Mouse (Mus musculus) gastrocnemius, postnatal 10 days (tissue): ENCODE measurements around the gene Mrps34. TPM values are rescaled to one million over a fixed set of nuclear protein-coding genes. Genes with fewer than 3 reads are reported as not detected.

Experiments used
- DNase-seq: peaks from one replicate; pipeline ENCODE4 v3.0.0; 2021; ENCODE audit warnings: mixed read lengths
- long read RNA-seq, 2 experiments: library from polyadenylated mRNA; stranded (forward); transcript quantifications; one replicate each; pipeline ENCODE4 v2.0.0; 2021
- total RNA-seq, 2 experiments: library from RNA; stranded (reverse); gene quantifications; 2 replicates each; pipeline ENCODE4 v1.2.3; 2021

Mrps34 gene
- total RNA-seq, result 100 to 1,000 TPM; 108 to 121 TPM
- long read RNA-seq, experiment 1, transcript Mrps34-201 (3 exons, 918 nt), result major isoform, 53 of 58 reads
- long read RNA-seq, experiment 1, partial matches to known transcripts, result 0 of 58 reads
- long read RNA-seq, experiment 1, other reads (novel, unspliced or antisense), result 4 of 58 reads
- long read RNA-seq, experiment 2, transcript Mrps34-201 (3 exons, 918 nt), result major isoform, 68 of 78 reads
- long read RNA-seq, experiment 2, partial matches to known transcripts, result 0 of 78 reads
- long read RNA-seq, experiment 2, other reads (novel, unspliced or antisense), result 8 of 78 reads

DNA sequence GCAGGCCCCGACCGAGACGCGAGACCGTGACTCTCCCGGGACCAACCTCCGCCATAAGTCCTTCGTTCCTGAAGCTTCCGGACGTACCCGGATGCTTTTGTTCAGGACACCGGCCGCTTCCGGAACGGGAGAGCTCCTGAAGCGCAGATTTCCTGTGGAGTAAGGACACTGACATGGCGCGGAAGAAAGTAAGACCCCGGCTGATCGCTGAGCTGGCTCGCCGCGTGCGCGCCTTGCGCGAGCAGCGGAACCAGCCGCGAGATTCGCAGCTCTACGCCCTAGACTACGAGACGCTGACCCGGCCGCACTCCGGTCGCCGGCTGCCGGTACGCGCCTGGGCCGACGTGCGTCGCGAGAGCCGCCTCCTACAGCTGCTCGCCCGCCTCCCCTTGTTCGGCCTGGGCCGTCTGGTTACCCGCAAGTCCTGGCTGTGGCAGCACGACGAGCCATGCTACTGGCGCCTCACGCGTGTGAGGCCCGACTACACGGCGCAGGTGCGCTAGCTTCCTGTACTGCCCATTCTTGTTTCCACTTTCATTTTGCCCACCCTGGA, at the start of gene Mrps34, which contains the start of gene Eme2:
Gene Mrps34, plus strand, starts transcription at position 122 of the 553 bp plus-strand sequence.
Gene Eme2, minus strand, starts transcription at position 93 of the 553 bp plus-strand sequence.
- DNase-seq, result peak; percentile 73

- no peak for DNase-seq
These were observed 47.5 kb upstream of the Mrps34 start for GRCm38 (mm10) chr17:24847386-24847785.

GRCm38 (mm10) chr17:24848600-24849031, 46.3 kb upstream of the Mrps34 start:
- DNase-seq, result no peak

DNA sequence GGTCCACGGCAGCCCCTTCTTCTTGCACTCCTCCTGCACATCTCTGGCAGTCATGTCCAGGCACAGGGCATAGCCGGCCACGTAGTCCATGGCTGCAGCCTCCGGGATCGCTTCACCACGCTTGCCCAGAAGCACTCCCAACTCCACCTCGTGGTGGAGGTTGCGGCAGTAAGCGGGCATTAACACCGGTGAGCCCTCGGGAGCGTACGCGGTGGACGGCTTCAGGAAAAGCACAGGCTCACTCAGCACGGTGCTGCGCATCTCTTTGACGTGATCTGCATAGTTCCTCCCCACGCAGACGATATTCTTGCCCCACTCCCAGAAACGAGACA, 45.2 kb upstream of the Mrps34 start:
- DNase-seq, result no peak

DNA sequence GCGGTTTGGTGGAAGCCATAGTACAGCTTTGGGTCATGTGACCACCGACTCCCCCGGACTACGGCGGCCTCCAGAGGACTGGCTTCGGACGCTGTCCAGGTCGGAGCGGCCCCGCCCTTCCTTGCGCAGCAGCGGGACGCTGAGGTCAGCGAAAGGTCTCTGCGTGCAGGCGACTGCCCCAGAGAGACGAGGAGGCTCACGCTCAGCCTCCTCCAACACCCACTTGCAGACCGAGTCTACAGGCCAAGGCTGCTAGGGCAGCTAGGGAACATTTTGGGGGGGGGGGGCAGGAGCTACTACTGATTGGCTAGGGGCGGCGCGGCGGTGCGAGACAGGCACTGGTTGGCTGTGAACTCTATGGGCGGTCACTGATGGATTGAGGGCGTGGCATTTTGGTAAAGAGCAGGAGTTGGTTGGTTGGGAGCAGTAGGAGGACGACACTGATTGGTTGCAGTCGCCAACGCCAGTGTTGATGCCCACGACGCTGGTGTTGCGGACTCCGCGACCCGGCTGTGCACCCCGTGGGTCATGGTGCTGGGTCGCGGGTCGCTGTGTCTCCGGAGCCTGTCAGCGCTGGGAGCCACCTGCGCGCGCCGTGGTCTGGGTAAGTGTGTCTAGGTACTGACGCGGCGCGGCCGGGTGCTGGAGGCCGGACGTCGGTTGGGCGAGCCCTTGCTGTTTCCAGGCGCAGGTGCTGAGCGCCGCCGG, 44.7 kb upstream of the Mrps34 start, which contains the start of gene Fahd1:
Gene Fahd1, minus strand, starts transcription at position 300 of the 708 bp plus-strand sequence.
- peak; percentile 89 for DNase-seq

GRCm38 (mm10) chr17:24850773-24851127, 44.2 kb upstream of the Mrps34 start:
- DNase-seq, result no peak

- no peak for DNase-seq
These were observed 43.4 kb upstream of the Mrps34 start for GRCm38 (mm10) chr17:24851381-24852125.

DNA sequence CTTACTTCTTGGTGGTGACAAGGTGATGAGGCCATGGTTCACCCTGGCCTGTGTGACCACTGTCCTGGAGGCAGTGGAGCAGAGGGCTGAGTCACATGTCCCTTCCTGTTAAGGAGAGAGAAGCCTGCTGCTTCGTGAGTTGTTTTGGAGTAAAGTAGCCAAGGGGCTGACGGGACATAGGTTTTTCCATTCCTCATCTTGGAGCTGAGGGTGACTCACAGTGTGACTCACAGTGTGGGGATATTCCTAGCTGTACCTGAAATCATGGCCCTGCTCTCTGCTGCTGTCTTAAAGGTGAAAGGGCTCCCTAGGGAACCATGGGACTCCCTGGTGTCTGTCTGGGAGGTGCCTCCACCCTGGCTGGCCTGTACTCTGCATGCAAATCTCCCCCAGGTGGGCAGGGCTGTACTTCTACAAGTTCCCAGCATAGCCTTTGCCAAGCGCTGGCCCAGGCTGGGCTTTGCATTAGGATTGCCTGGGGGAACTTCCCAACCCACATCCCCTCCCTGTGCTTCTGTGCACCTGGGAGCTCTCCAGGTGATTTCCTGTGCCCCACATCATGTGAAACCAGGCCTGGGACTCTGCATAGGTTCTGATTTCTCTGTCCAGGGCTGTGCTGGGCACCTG, 39.0 kb upstream of the Mrps34 start:
- DNase-seq, result no peak

DNA sequence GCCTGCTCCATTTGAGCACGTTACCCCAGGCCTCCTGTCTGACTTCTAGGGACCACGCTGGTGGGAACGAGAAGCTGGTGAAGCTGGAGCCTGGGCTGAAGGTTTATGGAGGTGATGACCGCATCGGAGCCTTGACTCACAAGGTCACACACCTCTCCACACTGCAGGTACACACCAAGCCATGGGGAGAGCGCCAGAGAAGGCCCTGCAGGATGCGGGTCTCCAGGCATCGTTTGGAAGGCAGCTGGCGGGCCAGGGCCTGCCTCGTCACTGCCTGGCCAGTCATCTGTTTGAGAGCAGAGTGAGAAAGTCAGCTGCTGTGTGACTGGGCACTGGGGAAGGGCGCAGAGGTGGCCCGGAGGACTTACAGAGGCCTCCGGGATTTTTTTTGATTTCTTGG, 38.3 kb upstream of the Mrps34 start:
- DNase-seq, result no peak

GRCm38 (mm10) chr17:24857831-24858470, 37.0 kb upstream of the Mrps34 start:
- DNase-seq, result no peak

GRCm38 (mm10) chr17:24858967-24859366, 35.9 kb upstream of the Mrps34 start:
- no peak for DNase-seq

- DNase-seq, result no peak
These were observed 34.8 kb upstream of the Mrps34 start for GRCm38 (mm10) chr17:24860076-24860475.

DNA sequence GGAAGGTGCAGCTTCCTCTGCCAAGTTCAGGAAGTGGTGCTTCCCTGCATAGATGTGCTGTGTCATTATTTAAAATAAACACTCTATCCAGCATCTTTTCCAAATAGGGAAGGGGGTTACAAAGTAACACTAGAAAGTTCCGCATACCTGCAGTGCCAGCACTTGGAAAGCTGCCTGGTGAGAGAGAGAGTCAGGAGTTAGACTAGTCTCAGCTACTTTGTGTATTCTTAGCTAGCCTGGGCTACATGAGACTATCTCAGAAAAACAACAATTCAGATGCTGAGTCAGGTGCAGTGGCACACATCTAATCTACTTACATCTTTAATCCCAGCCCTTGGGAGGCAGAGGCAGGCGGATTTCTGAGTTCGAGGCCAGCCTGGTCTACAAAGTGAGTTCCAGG, 33.1 kb upstream of the Mrps34 start:
- DNase-seq, result no peak

GRCm38 (mm10) chr17:24865776-24866175, 29.1 kb upstream of the Mrps34 start, which contains the start of gene Igfals:
TSS of gene Igfals (plus strand) at chr17:24865997.
- DNase-seq, result no peak

DNA sequence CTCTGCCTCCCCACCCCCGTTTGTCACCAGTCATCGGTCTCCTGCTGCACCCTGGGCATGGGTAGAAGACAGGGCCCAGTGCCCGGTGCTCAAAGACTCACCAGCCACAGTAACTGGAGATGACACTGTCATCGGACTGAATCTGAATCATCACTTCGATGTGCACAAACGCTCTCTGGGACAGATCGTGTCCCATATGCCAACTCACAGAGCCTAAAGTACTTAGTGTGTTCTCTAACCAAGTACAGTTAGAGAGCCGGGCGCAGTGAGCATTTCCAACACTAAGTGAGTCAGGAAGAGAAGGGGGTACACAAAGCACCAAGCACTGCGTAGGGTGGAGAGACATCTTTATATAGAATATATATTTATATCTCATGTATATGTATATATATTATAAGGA, 27.0 kb upstream of the Mrps34 start:
- DNase-seq, result no peak

DNA sequence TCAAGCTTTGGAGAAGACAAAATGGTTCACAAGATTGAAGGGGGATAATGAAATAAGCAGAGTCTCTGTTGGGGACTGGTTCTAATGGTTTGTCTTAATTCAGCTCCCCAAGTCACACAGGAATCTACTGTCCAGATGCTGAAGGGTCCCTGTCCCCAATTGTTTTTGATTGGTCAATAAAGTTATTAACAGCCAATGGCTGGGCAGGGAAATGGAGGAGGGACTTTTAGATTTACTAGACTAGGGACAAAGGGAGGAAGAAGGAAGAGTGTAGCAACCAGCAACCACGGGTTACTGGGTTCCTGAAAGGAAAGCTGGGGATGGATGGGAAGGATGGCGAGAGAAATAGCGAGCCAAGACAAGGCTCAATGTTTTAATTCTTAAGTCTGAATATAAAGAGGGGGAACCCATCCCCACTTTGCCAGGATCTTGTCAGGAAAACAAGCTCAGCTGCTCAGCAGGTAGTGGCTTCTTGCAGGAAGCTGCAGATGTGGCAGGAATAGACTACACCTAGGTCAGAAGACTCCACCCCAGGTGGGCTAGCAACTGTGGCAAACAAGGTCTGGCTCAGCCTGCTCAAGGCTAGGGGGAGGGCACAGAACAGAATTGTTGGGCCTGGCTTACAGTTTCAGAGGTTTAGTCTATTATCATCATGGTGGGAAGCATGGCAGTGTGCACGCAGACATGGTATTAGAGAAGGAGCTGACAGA, 21.1 kb upstream of the Mrps34 start:
- DNase-seq, result no peak

- DNase-seq, result no peak
These were observed 20.5 kb upstream of the Mrps34 start for GRCm38 (mm10) chr17:24874405-24874745.

- DNase-seq, result no peak
These were observed 19.9 kb upstream of the Mrps34 start for GRCm38 (mm10) chr17:24874989-24875388.

- DNase-seq, result peak; percentile 56
These were observed 17.4 kb upstream of the Mrps34 start for GRCm38 (mm10) chr17:24877336-24878116.

- DNase-seq, result peak; percentile 63
These were observed 16.9 kb upstream of the Mrps34 start for GRCm38 (mm10) chr17:24878117-24878397.

- DNase-seq, result no peak
These were observed 16.4 kb upstream of the Mrps34 start for GRCm38 (mm10) chr17:24878531-24878930.
